Mouse (Mus musculus) liver, adult 2 months (tissue): ENCODE results near the gene Ap3d1. TPM values are rescaled to one million over a fixed set of nuclear protein-coding genes. Genes with fewer than 3 reads are reported as not detected.

Source experiments
- DNase-seq: peaks from one replicate; pipeline ENCODE4 v3.0.0-alpha.2; 2011; ENCODE audit warnings: low read depth, low spot score; ENCODE audit errors: extremely low read depth
- H3K27ac ChIP-seq: fragments of 200-500 bp; replicated peaks from 2 replicates; pipeline ENCODE4 v1.5.1; 2012; ENCODE audit warnings: low read depth, mild to moderate bottlenecking, control low read depth, inconsistent platforms, low read length; ENCODE audit not compliant: insufficient read depth
- H3K27me3 ChIP-seq: fragments of 200-500 bp; 2 replicates; pipeline ENCODE4 v1.6.1; 2012; ENCODE audit warnings: mild to moderate bottlenecking, moderate library complexity, low read length, inconsistent platforms; ENCODE audit not compliant: control insufficient read depth, insufficient read depth
- H3K36me3 ChIP-seq: fragments of 200-500 bp; 2 replicates; pipeline ENCODE4 v1.6.1; 2012; ENCODE audit warnings: low read length, inconsistent platforms; ENCODE audit not compliant: control insufficient read depth, insufficient read depth
- H3K4me1 ChIP-seq: fragments of 200-500 bp; 2 replicates; pipeline ENCODE4 v1.6.1; 2011; ENCODE audit warnings: low read length; ENCODE audit not compliant: control insufficient read depth, insufficient read depth
- H3K4me3 ChIP-seq: fragments of 200-500 bp; 2 replicates; pipeline ENCODE4 v1.5.1; 2011; ENCODE audit warnings: low read depth, mild to moderate bottlenecking, control low read depth, low read length, moderate library complexity; ENCODE audit not compliant: insufficient read depth
- H3K79me2 ChIP-seq: fragments of 200-500 bp; 2 replicates; pipeline ENCODE4 v1.6.1; 2012; ENCODE audit warnings: inconsistent platforms, mild to moderate bottlenecking, low read length, moderate library complexity; ENCODE audit not compliant: control insufficient read depth, insufficient read depth
- H3K9ac ChIP-seq: fragments of 200-500 bp; 2 replicates; pipeline ENCODE4 v1.6.1; 2012; ENCODE audit warnings: low read depth, mild to moderate bottlenecking, control low read depth, inconsistent platforms, low read length
- CTCF ChIP-seq: fragments of 200-500 bp; IDR thresholded peaks from 2 replicates; pipeline ENCODE4 v1.5.1; 2011; ENCODE audit warnings: low read depth, low read length, control low read depth
- POLR2A ChIP-seq: fragments of 200-500 bp; IDR thresholded peaks from 2 replicates; pipeline ENCODE4 v1.6.1; 2011; ENCODE audit warnings: low read length, control low read depth; ENCODE audit not compliant: insufficient read depth; ENCODE audit errors: extremely low read depth
- WGBS: fragments of 180-500 bp; shearing (Covaris S2); methylation state at CpG from one replicate; pipeline ENCODE4 v1.1.7; 2018; 5-methylcytosine and 5-hydroxymethylcytosine counted together
- polyA plus RNA-seq: library from polyadenylated mRNA; depleted of rRNA; stranded (reverse); fragments of >200 nt; gene quantifications from 2 replicates; pipeline ENCODE4 v1.2.3, GENCODE M21; 2012
- total RNA-seq: library from RNA; depleted of rRNA; stranded (reverse); fragments of >200 nt; gene quantifications from 2 replicates; pipeline ENCODE4 v1.2.3, GENCODE M21; 2014

The Ap3d1 gene
- total and polyA plus RNA-seq, 2 experiments, result 22.3 to 49.2 TPM

DNA sequence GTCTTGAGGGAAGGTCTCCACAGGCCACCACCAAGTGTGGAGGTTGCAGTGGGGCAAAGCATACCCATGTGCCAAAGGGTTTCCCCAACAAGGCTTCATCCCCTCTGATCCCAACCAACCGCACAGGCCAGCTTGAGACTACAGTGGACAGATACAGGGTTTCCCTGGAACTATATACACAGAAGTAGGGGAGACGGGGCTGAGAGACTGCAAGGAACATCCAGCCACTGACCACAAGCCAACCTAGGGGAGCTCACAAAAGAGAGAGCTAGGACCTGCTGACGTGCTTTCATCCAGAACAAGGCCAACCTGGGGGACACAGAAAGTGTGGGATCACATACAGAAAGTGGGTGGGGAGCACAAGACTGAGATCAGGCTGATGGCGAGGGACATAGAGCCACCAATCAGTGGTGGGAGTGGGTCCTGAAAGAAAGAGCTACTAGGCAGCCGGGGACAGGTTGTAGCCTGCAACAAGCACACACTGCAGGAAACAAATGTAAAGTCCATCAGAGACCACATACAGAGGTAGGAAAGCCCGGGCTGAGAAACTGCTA, 67.1 kb downstream of the Ap3d1 start:
- H3K27ac ChIP-seq, result peak overlapping the region; percentile 85
- no peak for DNase-seq
- no peak for TF ChIP-seq CTCF
- no peak for TF ChIP-seq POLR2A
- peak overlapping the region; percentile 99 for H3K9ac ChIP-seq
- H3K4me3 ChIP-seq, result peak overlapping the region; percentile 93
- H3K36me3 ChIP-seq, result peaks cover 12% of the 10 kb centered on the region
- WGBS, result 0% methylated on average over 6 of the region's 6 CpGs
- H3K79me2 ChIP-seq, result peaks cover 39% of the 10 kb centered on the region
- no peaks in the 10 kb centered on the region for H3K27me3 ChIP-seq
- H3K4me1 ChIP-seq, result peaks cover 63% of the 10 kb centered on the region

- H3K36me3 ChIP-seq, result peaks cover 19% of the 10 kb centered on the region
- peaks cover 60% of the 10 kb centered on the region for H3K4me1 ChIP-seq
Observed at GRCm38 (mm10) chr10:80674161-80674711, 67.8 kb downstream of the Ap3d1 start.

DNA sequence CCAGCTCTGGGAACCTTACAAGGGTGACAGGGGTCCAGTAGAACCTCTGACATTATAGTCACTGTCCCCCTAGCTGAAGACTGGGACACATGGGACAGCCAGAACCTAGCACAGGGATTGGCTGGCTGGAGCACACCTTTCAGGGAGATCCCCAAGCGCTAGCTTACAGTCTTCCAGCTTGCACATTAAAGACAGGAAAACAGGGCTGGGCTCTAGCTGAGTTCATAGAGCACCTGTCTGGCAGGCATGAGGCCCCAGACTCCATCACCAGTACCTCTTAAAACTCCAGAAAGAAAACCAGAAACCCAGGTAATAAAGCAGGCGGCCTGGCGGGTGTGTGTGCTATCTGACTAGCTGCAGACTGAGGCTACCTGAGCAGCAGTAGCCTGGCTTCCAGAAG, 68.4 kb downstream of the Ap3d1 start:
- Histone ChIP-seq H3K36me3 (peaks cover 25% of the 10 kb centered on the region), H3K27ac (peak overlapping the region; percentile 85), H3K4me1 (peaks cover 61% of the 10 kb centered on the region), H3K9ac (peak overlapping the region; percentile 99), H3K79me2 (peaks cover 39% of the 10 kb centered on the region), H3K4me3 (peak overlapping the region; percentile 93), H3K27me3 (no peaks in the 10 kb centered on the region)
- 81% methylated on average over 3 of the region's 3 CpGs for WGBS
- TF ChIP-seq CTCF (no peak), POLR2A (no peak)
- no peak for DNase-seq

More at GRCm38 (mm10) chr10:80674161-80674711, 67.8 kb downstream of the Ap3d1 start:
- TF ChIP-seq POLR2A, result no peak
- no peaks in the 10 kb centered on the region for H3K27me3 ChIP-seq
- peak overlapping the region; percentile 99 for H3K9ac ChIP-seq
- peaks cover 39% of the 10 kb centered on the region for H3K79me2 ChIP-seq
- H3K27ac ChIP-seq, result peak overlapping the region; percentile 85
- peak overlapping the region; percentile 93 for H3K4me3 ChIP-seq
- WGBS, result 7% methylated on average over 5 of the region's 5 CpGs
- DNase-seq, result peak; percentile 88

DNA sequence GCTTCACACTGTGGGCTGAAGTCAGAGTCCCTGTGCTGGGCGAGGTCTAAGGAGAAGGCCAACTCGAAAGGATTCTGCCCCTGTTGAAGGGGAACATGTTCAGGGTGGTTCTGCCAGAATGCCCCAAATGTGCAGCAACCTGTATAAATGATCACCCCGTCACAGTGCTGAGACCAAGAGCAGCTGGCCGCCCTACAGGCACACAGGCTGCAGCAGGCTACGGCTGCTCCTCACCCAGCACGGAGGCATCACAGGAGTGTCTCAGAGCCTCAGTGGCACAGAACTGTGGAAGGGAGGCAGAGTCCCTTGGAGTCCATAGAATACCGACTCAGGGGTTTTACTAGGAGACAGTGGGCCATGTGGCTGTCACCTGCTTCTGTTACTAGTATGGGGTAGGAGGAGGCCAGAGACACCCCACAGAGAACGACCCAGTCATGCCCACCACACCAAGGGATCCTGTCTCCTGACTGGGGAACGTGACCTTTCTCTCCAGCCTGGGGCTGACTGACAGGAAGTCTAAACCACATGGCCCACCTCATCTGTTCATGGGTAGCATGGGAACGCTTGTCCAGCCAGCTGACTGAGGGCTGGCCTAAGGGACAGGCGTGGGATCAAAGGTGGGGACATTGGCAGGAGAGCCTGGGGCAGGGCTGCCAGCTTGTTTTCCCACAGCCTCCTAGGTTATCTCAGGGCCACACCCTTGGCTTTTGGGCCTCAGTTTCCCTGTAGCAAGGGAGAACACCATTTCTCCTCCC, 70.0 kb downstream of the Ap3d1 start:
- TF ChIP-seq CTCF, result no peak
- TF ChIP-seq POLR2A, result no peak
- 64% methylated on average over 11 of the region's 11 CpGs for WGBS
- Histone ChIP-seq H3K27ac (peak overlapping the region; percentile 40), H3K4me1 (peaks cover 58% of the 10 kb centered on the region), H3K9ac (peak overlapping the region; percentile 26), H3K36me3 (peaks cover 37% of the 10 kb centered on the region), H3K4me3 (no peak overlapping the region), H3K27me3 (no peaks in the 10 kb centered on the region), H3K79me2 (peaks cover 39% of the 10 kb centered on the region)
- DNase-seq, result peak; percentile 86

DNA sequence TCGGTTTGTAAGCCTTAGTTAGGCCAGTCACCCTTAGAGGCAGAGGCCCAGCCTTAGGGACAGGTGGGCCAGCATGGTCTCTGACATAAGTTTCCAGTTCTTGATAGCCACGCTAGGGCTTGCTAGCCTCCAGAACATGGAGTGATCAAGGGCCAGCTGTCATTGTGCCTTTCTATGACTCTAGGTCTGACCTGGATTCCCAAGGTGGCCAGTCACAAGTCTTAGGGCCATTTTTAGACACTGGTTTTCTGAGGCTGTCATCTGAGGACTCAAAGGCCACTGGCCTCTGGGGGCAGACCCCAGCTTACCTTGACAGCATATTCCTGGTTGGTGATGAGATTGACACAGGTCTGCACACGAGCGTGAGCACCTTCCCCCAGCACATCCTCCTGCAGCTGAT, 70.8 kb downstream of the Ap3d1 start:
- H3K9ac ChIP-seq, result peak overlapping the region; percentile 8; the same call in 1 of the 2 replicates
- no peak overlapping the region for H3K4me3 ChIP-seq
- H3K27me3 ChIP-seq, result no peaks in the 10 kb centered on the region
- peaks cover 42% of the 10 kb centered on the region for H3K36me3 ChIP-seq
- TF ChIP-seq POLR2A, result no peak
- no peak for TF ChIP-seq CTCF
- WGBS, result 83% methylated on average over 4 of the region's 4 CpGs
- no peak overlapping the region for H3K27ac ChIP-seq
- DNase-seq, result no peak
- H3K4me1 ChIP-seq, result peaks cover 64% of the 10 kb centered on the region
- H3K79me2 ChIP-seq, result peaks cover 39% of the 10 kb centered on the region

GRCm38 (mm10) chr10:80670531-80670930, 71.5 kb downstream of the Ap3d1 start:
- TF ChIP-seq CTCF (no peak), POLR2A (no peak)
- H3K36me3 ChIP-seq, result peaks cover 42% of the 10 kb centered on the region
- peaks cover 71% of the 10 kb centered on the region for H3K4me1 ChIP-seq
- H3K27me3 ChIP-seq, result no peaks in the 10 kb centered on the region
- peaks cover 34% of the 10 kb centered on the region for H3K79me2 ChIP-seq
- peak; percentile 43 for DNase-seq
- peak overlapping the region; percentile 33; the same call in 1 of the 2 replicates for H3K27ac ChIP-seq
- H3K9ac ChIP-seq, result peak overlapping the region; percentile 29; the same call in 1 of the 2 replicates
- H3K4me3 ChIP-seq, result no peak overlapping the region
- 38% methylated on average over 2 of the region's 2 CpGs for WGBS
